Mouse (Mus musculus): ENCODE results near the gene Slc7a7.
A peak's percentile ranks its signal among the peaks of the same experiment; 100 is the strongest.

The Slc7a7 gene

GRCm38 (mm10) chr14:54432837-54433830, 15.6 kb upstream of the Slc7a7 start:
- no peak for DNase-seq (ENCODE audit: low read depth)

GRCm38 (mm10) chr14:54432078-54432836, 14.7 kb upstream of the Slc7a7 start:
- peak; percentile 48 for DNase-seq (ENCODE audit: low read depth)

GRCm38 (mm10) chr14:54431334-54432077, 13.9 kb upstream of the Slc7a7 start, which contains the start of gene Mmp14:
Mmp14 (plus strand) TSS chr14:54431612.
- peak; percentile 39 for DNase-seq (ENCODE audit: low read depth)

GRCm38 (mm10) chr14:54430406-54431145, 13.0 kb upstream of the Slc7a7 start:
- DNase-seq (ENCODE audit: low read depth), result no peak

GRCm38 (mm10) chr14:54429332-54430093, 11.9 kb upstream of the Slc7a7 start:
- DNase-seq (ENCODE audit: low read depth), result no peak

- no peak for DNase-seq (ENCODE audit: low read depth)
Observed at GRCm38 (mm10) chr14:54428421-54428820, 10.8 kb upstream of the Slc7a7 start.

- DNase-seq (ENCODE audit: low read depth), result no peak
Observed at GRCm38 (mm10) chr14:54427696-54428095, 10.1 kb upstream of the Slc7a7 start.

- peak; percentile 79 for DNase-seq (ENCODE audit: low read depth)
Observed at GRCm38 (mm10) chr14:54426689-54427398, 9.3 kb upstream of the Slc7a7 start, which contains the start of gene Mrpl52. Mrpl52 (plus strand) TSS chr14:54426909.

GRCm38 (mm10) chr14:54426003-54426688, 8.6 kb upstream of the Slc7a7 start:
- DNase-seq (ENCODE audit: low read depth), result no peak

GRCm38 (mm10) chr14:54425540-54425939, 8.0 kb upstream of the Slc7a7 start:
- no peak for DNase-seq (ENCODE audit: low read depth)

GRCm38 (mm10) chr14:54424634-54425033, 7.1 kb upstream of the Slc7a7 start:
- DNase-seq (ENCODE audit: low read depth), result no peak

GRCm38 (mm10) chr14:54423406-54423805, 5.8 kb upstream of the Slc7a7 start:
- peak; percentile 59 for DNase-seq (ENCODE audit: low read depth)

- no peak for DNase-seq (ENCODE audit: low read depth)
Observed at GRCm38 (mm10) chr14:54421014-54421413, 3.4 kb upstream of the Slc7a7 start.

GRCm38 (mm10) chr14:54416830-54417229, 750 bp downstream of the Slc7a7 start:
- DNase-seq (ENCODE audit: low read depth), result no peak

GRCm38 (mm10) chr14:54416229-54416775, 1.3 kb downstream of the Slc7a7 start:
- DNase-seq (ENCODE audit: low read depth), result no peak

- DNase-seq (ENCODE audit: low read depth), result no peak
Observed at GRCm38 (mm10) chr14:54415241-54416020, 2.1 kb downstream of the Slc7a7 start.

- no peak for DNase-seq (ENCODE audit: low read depth)
Observed at GRCm38 (mm10) chr14:54413877-54414700, 3.5 kb downstream of the Slc7a7 start.

All from naive thymus-derived CD4-positive, alpha-beta T cell, adult 2 months (primary cell).